Mouse (Mus musculus) kidney, embryonic 15.5 days (tissue): ENCODE measurements around the gene Gpr61. TPM values are rescaled to one million over a fixed set of nuclear protein-coding genes. Genes with fewer than 3 reads are reported as not detected.

Source experiments
- ATAC-seq: fragments of 200-750 bp; cut with Nextera tagmentation; replicated peaks from 2 replicates; pipeline ENCODE4 v1.8.0; 2017; ENCODE audit warnings: moderate TSS enrichment; ENCODE audit not compliant: low FRiP score
- H3K27ac ChIP-seq: fragments of 300-500 bp; sonication (generic); 2 replicates; pipeline ENCODE4 v1.5.1; 2015; ENCODE audit warnings: mild to moderate bottlenecking, inconsistent platforms
- H3K27me3 ChIP-seq: fragments of 300-500 bp; sonication (generic); 2 replicates; pipeline ENCODE4 v1.6.1; 2015; ENCODE audit warnings: inconsistent platforms
- H3K36me3 ChIP-seq: fragments of 300-500 bp; sonication (generic); 2 replicates; pipeline ENCODE4 v1.6.1; 2015; ENCODE audit warnings: inconsistent platforms
- H3K4me1 ChIP-seq: fragments of 300-500 bp; sonication (generic); 2 replicates; pipeline ENCODE4 v1.6.1; 2015; ENCODE audit warnings: inconsistent platforms
- H3K4me2 ChIP-seq: fragments of 300-500 bp; sonication (generic); 2 replicates; pipeline ENCODE4 v1.6.1; 2015; ENCODE audit warnings: moderate library complexity, mild to moderate bottlenecking, inconsistent platforms
- H3K4me3 ChIP-seq: fragments of 300-500 bp; sonication (generic); replicated peaks from 2 replicates; pipeline ENCODE4 v1.5.1; 2015; ENCODE audit warnings: mild to moderate bottlenecking, inconsistent platforms
- H3K9ac ChIP-seq: fragments of 300-500 bp; sonication (generic); 2 replicates; pipeline ENCODE4 v1.6.1; 2015; ENCODE audit warnings: mild to moderate bottlenecking, inconsistent platforms
- H3K9me3 ChIP-seq: fragments of 300-500 bp; sonication (generic); replicated peaks from 2 replicates; pipeline ENCODE4 v1.6.1; 2016; ENCODE audit warnings: inconsistent platforms
- WGBS: fragments of 180-500 bp; shearing (Covaris S2); methylation state at CpG from one replicate; pipeline ENCODE4 v1.1.7; 2015; ENCODE audit warnings: mixed read lengths; 5-methylcytosine and 5-hydroxymethylcytosine counted together
- polyA plus RNA-seq: library from polyadenylated mRNA; unstranded; fragments of >200 nt; fragmentation: Nextera tagmentation; extraction: Ambion mirVana; gene quantifications from 2 replicates; pipeline ENCODE4 v1.2.1, GENCODE M21; 2015

Gpr61 gene
- polyA plus RNA-seq, 1 experiment from 2014 or later: 0.05 TPM

DNA sequence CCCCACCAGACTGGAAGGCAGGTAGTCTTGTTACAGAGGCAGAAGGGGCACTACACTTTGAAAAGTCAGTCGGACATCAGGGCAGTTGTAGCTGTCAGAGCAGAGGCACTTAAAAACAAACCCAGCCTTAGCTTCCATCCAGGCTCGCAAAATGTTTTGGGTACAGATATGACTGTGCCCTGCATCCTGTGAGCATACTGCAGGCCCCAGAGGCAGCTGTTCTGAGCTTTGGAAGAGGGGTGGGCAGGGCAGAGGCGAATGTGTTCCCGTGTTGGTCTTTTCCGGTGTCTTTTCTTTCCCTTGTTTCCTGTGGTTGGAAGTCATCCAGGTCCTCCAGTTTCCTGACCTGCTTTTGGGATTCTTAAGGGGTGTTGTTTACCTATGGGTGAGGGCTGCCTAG lies 35.2 kb upstream of the Gpr61 start:
- no peak overlapping the region for H3K27ac ChIP-seq
- H3K36me3 ChIP-seq: no peaks in the 10 kb centered on the region
- whole genome bisulfite sequencing: 52% methylated on average over 5 of the region's 5 CpGs
- H3K9me3 ChIP-seq: no peaks in the 10 kb centered on the region
- H3K4me1 ChIP-seq: peaks cover 39% of the 10 kb centered on the region
- H3K27me3 ChIP-seq: peaks cover 17% of the 10 kb centered on the region
- H3K4me2 ChIP-seq: no peak overlapping the region
- no peak overlapping the region; the same call in 1 of the 2 replicates for H3K9ac ChIP-seq
- no peak for ATAC-seq
- no peak overlapping the region for H3K4me3 ChIP-seq

DNA sequence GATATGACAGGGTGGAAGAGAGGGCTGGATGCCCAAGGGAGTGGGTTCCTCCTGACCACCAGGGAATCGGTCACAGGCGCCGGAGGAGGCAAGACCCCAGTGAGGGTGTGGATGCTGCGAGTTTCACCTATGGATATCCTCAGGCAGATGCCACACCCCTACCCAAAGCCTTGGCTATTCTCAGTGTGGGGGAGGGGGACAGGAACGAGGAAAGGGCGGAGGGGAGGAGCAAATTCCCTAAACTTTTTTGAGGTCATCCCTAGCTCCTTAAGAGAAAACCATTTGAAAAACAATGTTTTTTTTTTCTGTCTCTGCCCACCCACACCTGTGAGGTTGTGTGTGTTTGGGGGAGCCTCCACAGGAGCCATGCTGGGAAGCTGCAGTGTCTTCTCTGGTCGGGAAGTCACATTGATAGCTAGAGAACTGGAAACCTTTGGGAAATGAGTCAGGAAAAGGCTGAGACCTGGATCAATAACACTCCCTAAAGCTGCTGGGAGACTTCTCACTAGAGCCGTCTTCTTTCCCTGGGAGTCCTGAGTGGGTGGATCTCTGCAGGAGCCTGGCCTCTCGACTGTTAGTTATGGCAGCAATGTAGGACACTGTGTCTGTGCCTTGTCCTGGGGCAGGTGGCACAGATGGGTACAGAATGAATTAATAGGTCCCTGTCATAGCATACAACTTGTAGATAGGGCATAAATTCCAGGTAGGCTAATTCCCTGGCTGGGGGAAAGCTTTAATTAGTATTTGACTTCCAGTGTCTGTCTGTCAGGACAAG lies 34.2 kb upstream of the Gpr61 start:
- peaks cover 33% of the 10 kb centered on the region for H3K4me1 ChIP-seq
- H3K27me3 ChIP-seq: peaks cover 25% of the 10 kb centered on the region
- no peaks in the 10 kb centered on the region for H3K36me3 ChIP-seq
- no peak for ATAC-seq
- 66% methylated on average over 9 of the region's 9 CpGs for WGBS
- H3K27ac ChIP-seq: no peak overlapping the region
- no peak overlapping the region for H3K4me2 ChIP-seq
- no peak overlapping the region for H3K4me3 ChIP-seq
- no peak overlapping the region for H3K9ac ChIP-seq
- H3K9me3 ChIP-seq: no peaks in the 10 kb centered on the region

DNA sequence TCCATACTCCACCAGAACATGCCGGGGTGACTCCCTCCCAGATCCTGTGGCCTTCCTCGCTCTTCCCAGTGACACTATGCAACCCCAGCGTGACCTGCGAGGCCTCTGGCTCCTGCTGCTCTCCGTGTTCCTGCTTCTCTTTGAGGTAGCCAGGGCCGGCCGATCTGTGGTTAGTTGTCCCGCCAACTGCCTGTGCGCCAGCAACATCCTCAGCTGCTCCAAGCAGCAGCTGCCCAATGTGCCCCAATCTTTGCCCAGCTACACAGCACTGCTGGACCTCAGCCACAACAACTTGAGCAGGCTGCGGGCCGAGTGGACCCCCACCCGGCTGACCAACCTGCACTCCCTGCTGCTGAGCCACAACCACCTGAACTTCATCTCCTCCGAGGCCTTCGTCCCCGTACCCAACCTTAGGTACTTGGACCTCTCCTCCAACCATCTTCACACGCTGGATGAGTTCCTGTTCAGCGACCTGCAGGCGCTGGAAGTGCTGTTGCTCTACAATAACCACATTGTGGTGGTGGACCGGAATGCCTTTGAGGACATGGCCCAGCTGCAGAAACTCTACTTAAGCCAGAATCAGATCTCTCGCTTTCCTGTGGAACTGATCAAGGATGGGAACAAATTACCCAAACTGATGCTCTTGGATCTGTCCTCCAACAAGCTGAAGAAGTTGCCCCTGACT lies 32.6 kb upstream of the Gpr61 start:
- H3K9ac ChIP-seq: no peak overlapping the region

DNA sequence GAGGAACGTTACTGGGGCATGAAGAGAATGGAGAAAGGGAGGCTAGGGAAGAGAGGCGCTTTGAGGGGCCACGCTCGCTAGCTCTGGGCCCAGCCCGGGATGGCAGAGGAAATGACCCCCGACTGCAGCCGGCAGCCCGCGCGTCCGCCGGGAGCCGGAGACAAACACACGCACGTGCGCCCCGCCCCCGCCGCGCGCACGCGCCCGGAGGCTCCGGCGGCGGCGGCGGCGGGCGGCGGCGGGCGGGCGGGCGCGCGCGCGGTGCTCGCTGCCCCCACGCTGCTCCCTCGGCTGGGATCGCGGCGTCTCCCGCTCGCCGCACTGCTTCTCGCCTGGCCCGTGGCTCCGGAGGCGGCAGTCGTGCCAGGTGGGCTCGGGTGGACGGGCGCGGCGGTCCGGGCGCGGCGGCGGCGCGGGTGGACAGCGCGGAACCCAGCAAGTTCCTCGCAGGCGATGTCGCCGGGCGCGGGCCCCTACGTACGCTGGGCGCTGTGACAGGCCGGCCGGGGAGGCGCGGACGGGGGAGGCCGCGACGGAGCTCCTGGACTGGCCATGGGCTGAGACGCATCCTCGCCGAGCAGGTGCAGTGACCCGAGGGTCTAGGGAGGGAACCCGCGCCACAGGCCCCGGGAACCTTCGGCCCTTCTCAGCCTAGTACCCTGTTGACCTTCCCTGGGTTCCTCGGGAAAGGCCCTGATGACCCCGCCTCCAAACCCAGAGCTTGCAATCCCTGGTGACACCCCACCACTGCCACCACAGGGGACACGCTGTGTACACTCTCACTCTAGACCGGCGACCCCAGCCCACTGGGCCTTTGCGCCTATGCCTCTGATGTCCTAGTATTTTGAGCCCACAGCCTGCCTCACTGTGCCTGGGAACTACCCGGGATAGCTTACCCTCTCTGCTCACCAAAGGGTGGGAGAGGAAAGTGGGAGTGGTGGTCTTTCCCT lies 31.7 kb upstream of the Gpr61 start, which contains the start of gene Amigo1:
Amigo1 (plus strand) TSS at position 238 of the 950 bp plus-strand sequence.
- ATAC-seq: peak; percentile 82
- Histone ChIP-seq H3K9ac (peak within 1 kb of the TSS; percentile 73), H3K9me3 (no peaks in the 10 kb centered on the region), H3K27ac (peak within 1 kb of the TSS; percentile 66), H3K36me3 (no peaks in the 10 kb centered on the region), H3K4me2 (peak within 1 kb of the TSS; percentile 97), H3K4me3 (peak within 1 kb of the TSS; percentile 75), H3K4me1 (peaks cover 33% of the 10 kb centered on the region), H3K27me3 (peaks cover 25% of the 10 kb centered on the region)
- WGBS: 1% methylated on average over 99 of the region's 100 CpGs

More for the DNA sequence above, 32.6 kb upstream of the Gpr61 start:
- H3K27ac ChIP-seq: no peak overlapping the region
- peaks cover 25% of the 10 kb centered on the region for H3K27me3 ChIP-seq
- no peaks in the 10 kb centered on the region for H3K36me3 ChIP-seq
- H3K4me2 ChIP-seq: peak overlapping the region; percentile 97
- H3K4me3 ChIP-seq: peak overlapping the region; percentile 75
- 58% methylated on average over 20 of the region's 20 CpGs for WGBS
- no peaks in the 10 kb centered on the region for H3K9me3 ChIP-seq
- H3K4me1 ChIP-seq: peaks cover 33% of the 10 kb centered on the region
- peak; percentile 16 for ATAC-seq

DNA sequence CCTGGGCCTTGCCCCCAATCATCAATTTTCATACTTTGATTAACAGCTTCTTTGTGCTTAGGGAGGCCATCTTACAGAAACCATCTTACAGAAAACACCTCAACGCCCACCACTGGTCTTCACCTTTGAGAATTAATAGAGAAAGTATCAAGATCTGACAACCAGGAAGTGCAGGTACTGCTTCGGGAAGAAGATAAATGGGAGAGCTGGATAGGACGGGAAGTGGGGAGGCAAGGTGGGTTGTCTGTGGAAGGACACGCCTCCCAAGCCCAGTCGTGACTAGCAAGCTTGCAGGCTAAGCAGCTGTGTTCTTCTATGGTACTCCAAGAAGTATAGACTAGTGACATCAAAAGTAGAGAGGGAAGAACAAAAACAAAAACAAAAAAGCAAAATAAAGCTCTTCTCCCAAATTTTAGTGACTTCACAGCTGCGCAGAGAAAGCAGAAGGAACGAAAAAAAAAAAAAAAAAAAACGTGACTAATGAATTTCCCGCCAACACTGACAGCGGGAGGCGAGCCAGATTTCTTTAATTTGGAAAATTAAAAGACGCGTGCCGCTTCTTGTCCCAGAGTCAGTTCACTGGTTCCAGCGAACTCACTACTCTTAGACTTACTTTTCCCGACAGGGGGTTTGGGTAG lies 30.9 kb upstream of the Gpr61 start:
- peaks cover 25% of the 10 kb centered on the region for H3K27me3 ChIP-seq
- H3K9ac ChIP-seq: peak overlapping the region; percentile 73
- H3K4me1 ChIP-seq: peaks cover 33% of the 10 kb centered on the region
- H3K27ac ChIP-seq: no peak overlapping the region
- no peaks in the 10 kb centered on the region for H3K9me3 ChIP-seq
- peak overlapping the region; percentile 75 for H3K4me3 ChIP-seq
- 0 out of 2 replicates have a peak, but pooled peaks have one; percentile 37 for ATAC-seq
- no peaks in the 10 kb centered on the region for H3K36me3 ChIP-seq
- WGBS: 5% methylated on average over 16 of the region's 16 CpGs
- H3K4me2 ChIP-seq: peak overlapping the region; percentile 97

DNA sequence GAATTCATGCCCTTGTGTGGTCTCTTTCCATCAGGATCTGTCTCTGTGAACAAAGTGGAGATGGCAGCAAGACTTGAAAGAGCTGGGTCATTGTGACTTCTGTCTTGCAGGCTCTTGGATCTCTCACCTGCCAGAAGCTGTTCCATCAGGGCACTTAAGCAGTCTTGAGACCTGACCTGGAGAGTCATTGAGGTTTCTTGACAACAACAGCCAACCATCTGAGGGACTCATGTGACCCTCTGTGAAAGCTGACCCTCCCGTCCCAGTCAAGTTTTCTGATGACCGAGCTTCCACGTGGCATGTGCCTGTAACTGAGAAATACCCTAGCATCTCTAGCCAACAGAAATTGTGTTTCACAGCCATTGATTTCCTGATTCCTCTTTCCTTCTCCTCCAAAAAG lies 30.1 kb upstream of the Gpr61 start:
- Histone ChIP-seq H3K27ac (no peak overlapping the region), H3K27me3 (peaks cover 25% of the 10 kb centered on the region), H3K9me3 (no peaks in the 10 kb centered on the region), H3K4me2 (no peak overlapping the region), H3K9ac (no peak overlapping the region), H3K4me3 (no peak overlapping the region), H3K36me3 (no peaks in the 10 kb centered on the region), H3K4me1 (peaks cover 27% of the 10 kb centered on the region)
- 60% methylated on average over 3 of the region's 3 CpGs for WGBS
- ATAC-seq: no peak

DNA sequence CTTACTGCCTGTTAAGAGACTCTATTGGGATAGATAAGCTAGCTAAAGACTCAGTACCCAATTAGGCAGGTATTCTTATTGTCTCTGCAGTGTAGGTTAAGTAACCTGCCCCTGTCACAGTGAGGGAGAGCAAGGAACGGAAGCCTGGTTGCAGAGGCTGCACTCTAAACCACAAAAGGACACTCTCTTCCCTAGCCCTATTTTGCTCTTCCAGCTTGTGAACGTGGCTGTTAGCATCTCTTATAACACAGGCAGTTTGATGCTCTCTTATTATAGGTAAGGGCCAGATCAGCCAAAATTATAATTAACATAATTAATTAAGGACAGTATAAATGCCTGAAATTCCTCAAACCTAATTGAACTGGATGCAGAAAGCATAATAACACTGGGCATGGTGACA lies 25.8 kb upstream of the Gpr61 start:
- 54% methylated on average over 2 of the region's 2 CpGs for WGBS
- Histone ChIP-seq H3K9ac (no peak overlapping the region), H3K9me3 (no peaks in the 10 kb centered on the region), H3K4me3 (no peak overlapping the region), H3K36me3 (no peaks in the 10 kb centered on the region), H3K27ac (no peak overlapping the region), H3K4me2 (no peak overlapping the region), H3K27me3 (peaks cover 9% of the 10 kb centered on the region), H3K4me1 (peaks cover 3% of the 10 kb centered on the region; the same call in 1 of the 2 replicates)
- no peak for ATAC-seq

DNA sequence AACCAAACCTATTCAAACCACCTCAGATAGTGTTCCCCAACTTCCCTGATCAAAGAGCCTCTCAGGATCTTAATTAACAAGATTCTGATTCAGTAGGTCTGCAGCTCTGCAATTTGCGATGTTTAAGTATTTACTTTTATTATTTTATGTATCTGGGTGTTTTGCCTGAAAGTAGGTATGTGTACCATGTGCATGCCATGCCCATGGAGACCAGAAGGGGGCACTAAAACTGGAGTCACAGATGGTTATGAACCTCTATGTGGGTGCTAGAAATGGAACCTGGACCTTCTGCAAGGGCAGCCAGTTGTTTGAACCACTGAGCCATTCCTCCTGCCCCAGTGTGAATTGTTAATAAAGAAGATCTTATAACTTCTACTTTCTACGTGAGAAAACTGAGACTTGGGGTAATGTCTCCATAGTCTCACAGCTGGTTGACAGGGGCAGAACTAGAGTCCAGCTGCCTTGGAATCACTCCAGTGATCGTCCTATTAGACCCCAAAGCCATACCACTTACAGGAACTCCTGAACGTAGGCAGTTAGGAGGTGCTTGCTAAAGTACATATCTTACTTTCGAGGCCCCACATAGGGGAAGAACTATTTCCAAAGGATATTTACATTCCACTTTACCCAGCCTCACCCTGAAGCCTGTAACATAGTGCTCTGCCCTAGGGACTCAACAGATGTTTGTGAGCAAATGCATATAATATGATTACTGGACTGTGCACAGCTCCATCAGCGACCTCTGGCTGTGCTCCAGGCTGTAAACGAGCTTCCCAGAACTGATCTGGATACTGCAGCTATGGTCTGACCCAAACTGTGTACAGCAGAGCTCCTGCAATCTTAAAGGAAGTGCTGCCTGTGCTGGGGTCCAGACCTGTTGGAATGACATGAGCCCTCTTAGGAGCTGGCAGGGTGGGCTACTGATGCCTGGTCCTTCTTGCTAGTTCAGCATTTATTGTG lies 24.4 kb upstream of the Gpr61 start:
- Histone ChIP-seq H3K4me1 (peaks cover 9% of the 10 kb centered on the region), H3K9ac (no peak overlapping the region), H3K27me3 (peaks cover 1% of the 10 kb centered on the region; the same call in 1 of the 2 replicates), H3K36me3 (no peaks in the 10 kb centered on the region), H3K9me3 (no peaks in the 10 kb centered on the region), H3K27ac (no peak overlapping the region), H3K4me3 (no peak overlapping the region), H3K4me2 (no peak overlapping the region)
- 0 out of 2 replicates have a peak, but pooled peaks have one; percentile 29 for ATAC-seq
- WGBS: 64% methylated on average over 7 of the region's 7 CpGs

DNA sequence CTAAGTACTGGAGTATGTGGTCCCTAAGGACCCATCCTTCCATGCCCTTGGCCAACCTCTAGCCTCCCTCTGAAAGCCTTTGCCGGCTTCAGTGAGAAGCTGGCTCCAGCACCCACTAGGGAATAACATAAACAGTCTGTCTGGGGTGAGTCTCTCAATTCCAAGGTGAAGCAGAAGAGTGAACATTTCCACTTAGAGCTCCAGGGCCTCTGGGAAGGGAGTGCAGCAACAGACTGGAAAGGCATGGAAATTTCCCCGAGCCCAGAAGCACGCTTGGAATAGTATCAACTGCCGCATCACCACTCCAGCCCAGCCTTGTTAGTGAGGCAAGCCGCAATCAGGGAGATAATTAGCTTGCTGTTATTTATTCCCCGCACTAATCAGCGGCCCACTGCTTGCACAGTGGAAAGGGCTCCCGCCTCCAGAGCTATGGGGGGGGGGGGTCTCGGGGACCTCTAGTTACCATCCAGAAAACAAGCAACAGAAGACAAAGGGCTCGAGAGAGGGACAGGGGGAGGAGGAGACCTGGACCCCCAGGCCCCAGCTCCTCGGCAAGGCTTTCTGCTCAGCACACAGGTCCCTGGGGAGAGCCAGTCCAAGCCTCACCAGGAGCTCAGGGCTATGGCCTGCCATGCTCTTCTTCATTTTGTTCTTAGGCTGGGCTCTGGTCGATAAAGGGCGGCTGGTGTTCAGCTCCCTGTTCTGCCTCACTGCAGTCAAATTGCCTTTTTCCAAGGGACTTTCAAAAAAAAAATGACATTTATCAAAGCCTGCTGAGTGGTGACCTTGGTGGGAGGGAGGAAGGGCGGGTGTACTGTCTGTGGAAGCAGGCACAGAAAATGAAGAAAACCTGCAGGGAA lies 20.2 kb upstream of the Gpr61 start:
- Histone ChIP-seq H3K4me1 (peaks cover 9% of the 10 kb centered on the region), H3K9me3 (no peaks in the 10 kb centered on the region), H3K27me3 (peaks cover 7% of the 10 kb centered on the region; the same call in 1 of the 2 replicates), H3K4me2 (peak overlapping the region; percentile 27), H3K36me3 (no peaks in the 10 kb centered on the region), H3K9ac (no peak overlapping the region), H3K4me3 (no peak overlapping the region), H3K27ac (0 out of 2 replicates have a peak overlapping the region, but pooled peaks have one; percentile 27)
- peak; percentile 52 for ATAC-seq
- whole genome bisulfite sequencing: 19% methylated on average over 14 of the region's 14 CpGs

DNA sequence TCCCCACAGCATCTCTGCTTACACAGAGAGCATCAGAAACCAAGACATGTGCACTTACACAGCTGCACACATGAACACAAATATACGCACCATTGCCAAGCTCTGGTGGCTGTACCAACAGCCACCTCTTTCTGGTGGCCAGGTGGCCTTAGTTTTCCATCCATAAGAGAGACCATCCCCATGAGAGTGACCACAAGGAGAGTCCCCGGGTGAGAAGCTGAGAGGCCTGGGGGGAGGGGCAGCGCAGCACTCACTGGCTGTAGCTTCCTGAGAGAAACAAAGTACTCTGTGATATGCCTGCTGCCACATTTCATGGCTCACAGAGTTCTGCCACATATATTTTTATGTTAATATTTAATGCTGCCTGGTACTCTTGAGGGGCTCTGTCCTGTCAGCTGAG lies 14.5 kb upstream of the Gpr61 start:
- Histone ChIP-seq H3K27ac (no peak overlapping the region), H3K9ac (no peak overlapping the region), H3K36me3 (no peaks in the 10 kb centered on the region), H3K27me3 (peaks cover 18% of the 10 kb centered on the region), H3K4me2 (no peak overlapping the region), H3K9me3 (no peaks in the 10 kb centered on the region), H3K4me3 (no peak overlapping the region), H3K4me1 (peaks cover 47% of the 10 kb centered on the region)
- ATAC-seq: no peak
- 38% methylated on average over 3 of the region's 3 CpGs for WGBS
